Mouse (Mus musculus): ENCODE measurements at regions not wholly inside any gene's neighbourhood (a gene's known extent, or its start where the extent isn't known, plus 50 kb on each side); places are given as distances from the start of the nearest gene placed in this dataset.
"Not testable (repeated sequence)": the region's sequence is repeated elsewhere in the genome, so short reads cannot be mapped to it uniquely, and the experiment has no call there.

DNA sequence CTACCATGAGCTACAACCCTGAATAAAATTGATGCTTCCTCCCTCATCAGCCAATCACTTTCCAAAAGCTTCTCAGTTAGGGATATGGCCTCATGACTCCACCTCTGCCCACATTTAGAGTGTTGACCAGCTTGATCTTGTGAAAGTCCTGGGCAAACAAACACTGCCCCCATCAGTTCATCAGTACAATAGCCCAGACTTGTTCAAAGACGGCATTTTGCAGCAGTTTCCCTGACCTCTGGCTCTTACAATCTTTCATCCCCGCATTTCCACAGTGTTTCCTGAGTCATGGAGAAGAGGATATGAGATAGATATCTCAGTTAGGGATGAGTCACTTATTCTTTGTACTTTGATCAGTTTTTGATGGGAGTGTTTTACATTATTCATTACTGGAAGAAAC is 203.5 kb upstream of the Asrgl1 start:
- DNase-seq (ENCODE audit: low spot score): not testable (repeated sequence)

DNA sequence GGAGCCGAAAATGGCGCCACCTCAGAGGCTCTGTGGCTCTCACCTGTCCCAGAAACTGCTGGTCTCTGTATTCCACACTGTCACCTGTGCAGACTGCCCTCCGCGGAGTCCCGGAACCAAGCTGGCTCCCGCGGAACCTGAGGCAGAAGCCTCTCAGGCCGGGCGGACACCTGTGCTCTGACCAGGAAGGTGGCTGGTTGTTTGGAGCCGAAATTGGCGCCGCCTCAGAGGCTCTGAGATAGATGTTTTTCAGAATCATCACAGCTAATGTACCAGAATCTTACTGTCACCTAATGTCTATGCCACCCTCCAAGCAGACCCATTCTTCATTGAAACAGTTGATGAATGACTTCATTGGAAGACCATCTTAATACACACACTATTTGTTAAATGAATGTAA is 202.0 kb upstream of the Asrgl1 start:
- not testable (repeated sequence) for DNase-seq (ENCODE audit: low spot score)

DNA sequence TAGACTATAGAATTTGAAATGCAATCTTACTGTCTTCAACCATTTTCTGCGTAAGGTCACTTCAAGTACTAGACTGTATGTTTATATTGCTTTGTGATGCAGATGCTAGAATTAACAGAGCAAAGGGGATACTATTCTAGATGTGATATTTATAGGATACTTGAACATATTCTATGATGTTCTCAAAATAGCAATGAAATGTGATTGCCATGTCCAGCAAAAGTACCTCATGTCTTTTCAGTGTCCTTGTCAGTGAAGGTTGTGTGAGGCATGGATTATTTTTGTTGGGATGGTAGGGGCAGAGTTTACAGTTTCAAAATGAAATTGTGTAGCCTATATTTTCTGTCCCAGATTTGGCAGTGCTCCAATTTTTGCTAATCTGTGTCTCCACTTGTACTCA is 182.5 kb upstream of the Asrgl1 start:
- not testable (repeated sequence) for DNase-seq (ENCODE audit: low spot score)

DNA sequence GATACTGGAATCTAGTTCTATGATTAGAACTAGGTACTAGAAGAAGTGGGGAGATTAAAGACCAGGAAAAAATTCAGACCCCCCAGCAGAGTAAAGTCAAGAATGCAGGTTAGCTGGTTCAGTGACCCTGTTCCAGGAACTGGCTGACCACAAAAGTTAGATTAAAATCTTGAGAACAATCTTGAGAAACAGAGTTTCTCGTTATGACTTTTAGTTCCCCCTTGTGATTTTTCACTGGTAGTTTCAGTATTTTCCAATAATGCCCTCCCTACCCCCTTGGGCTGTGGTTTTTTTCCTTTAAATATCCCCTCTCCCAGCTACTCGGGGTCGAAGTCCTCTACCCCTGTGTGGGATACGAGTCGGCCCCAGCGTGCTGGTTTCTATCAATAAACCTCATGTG is 180.7 kb upstream of the Asrgl1 start:
- not testable (repeated sequence) for DNase-seq (ENCODE audit: low spot score)

DNA sequence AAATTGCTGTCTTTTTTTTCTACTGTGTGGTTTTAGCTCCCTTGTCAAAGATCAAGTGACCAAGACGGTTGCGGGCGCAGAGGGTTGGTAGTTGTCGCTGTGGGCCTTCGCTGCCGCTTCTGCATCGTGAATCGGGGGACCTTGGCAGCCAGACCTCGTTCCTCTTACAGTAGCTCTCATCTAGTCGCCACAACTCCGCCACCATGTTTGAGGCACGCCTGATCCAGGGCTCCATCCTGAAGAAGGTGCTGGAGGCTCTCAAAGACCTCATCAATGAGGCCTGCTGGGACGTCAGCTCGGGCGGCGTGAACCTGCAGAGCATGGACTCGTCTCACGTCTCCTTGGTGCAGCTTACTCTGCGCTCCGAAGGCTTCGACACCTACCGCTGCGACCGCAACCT is 147.7 kb upstream of the Asrgl1 start:
- peak; percentile 1 for DNase-seq (ENCODE audit: low spot score)

DNA sequence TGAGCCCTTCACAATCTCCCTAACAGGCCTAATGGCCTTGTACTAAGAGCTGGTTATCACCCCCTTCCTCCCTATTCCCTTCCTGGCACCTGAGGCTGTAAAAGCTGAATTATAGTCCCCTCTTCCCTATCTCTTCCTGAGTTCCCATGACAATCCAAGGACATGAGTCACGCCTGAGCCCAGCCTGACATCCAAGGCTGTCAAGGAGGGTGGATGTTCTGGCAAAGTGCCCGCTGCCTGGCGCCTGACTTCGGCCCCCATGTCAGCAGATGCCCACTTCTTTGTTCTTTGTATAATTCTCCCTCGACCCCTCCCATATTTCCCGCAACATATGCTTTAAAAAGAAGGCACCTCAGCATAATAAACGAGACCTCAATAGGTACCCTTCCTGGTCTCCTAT is 99.2 kb upstream of the Asrgl1 start:
- not testable (repeated sequence) for DNase-seq (ENCODE audit: low spot score)

Measured in ovary, postnatal 10 days (tissue).